Mouse (Mus musculus): Measurements from ENCODE around the gene Sbno2. TPM values are rescaled to one million over a fixed set of nuclear protein-coding genes. Genes with fewer than 3 reads are reported as not detected.

Sbno2 gene
- polyA plus RNA-seq, 1 experiment from 2014 or later: 16.2 TPM

DNA sequence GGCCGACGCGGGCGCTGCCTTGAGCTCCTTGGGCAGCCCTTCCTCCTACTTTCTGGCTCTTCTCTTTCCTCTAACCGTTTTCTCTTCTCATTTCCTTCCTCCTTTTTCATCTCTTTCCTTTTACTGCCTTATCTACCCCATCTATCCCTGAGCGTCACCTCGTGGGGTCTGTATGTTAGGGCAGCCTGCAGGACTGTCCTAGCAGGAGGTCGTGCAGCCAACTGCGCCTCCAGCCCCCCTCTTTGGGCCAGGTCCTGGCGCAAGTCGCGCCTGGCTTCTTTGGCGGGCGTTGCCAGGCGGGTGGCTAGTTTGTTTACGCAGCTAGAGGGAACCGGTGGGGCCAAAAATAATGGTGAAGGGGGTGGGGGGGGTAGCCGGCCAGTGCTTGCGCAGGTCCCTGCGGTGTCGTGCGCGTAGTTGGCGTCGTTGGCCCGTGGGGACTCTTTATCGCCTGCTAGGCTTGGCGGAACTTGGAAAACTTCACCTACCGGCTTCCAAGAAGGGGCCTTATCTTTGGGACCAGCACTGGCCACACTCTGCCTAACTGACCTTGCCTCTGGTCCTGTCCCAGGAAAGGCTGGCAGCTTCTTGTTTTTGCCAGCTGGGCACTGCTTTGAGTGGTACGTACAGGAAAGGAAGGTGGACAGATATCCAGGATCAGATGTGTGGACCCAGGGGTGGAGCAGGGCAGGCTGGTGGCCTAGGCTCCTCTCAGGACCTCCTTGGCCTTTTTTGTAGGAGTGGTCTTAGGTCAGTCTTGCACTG, 11.7 kb upstream of the Sbno2 start:
- Histone ChIP-seq H3K4me3 (replicated peaks) (peak overlapping the region; percentile 74), H3K4me1 (peaks cover 46% of the 10 kb centered on the region), H3K9ac (peak overlapping the region; percentile 92), H3K4me2 (peak overlapping the region; percentile 93), H3K36me3 (peaks cover 43% of the 10 kb centered on the region), H3K27me3 (no peaks in the 10 kb centered on the region), H3K9me3 (replicated peaks) (no peaks in the 10 kb centered on the region), H3K27ac (peak overlapping the region; percentile 48; the same call in 1 of the 2 replicates)
- no peak for ATAC-seq (replicated peaks; ENCODE audit: low FRiP score)
- WGBS: 4% methylated on average over 30 of the region's 30 CpGs

DNA sequence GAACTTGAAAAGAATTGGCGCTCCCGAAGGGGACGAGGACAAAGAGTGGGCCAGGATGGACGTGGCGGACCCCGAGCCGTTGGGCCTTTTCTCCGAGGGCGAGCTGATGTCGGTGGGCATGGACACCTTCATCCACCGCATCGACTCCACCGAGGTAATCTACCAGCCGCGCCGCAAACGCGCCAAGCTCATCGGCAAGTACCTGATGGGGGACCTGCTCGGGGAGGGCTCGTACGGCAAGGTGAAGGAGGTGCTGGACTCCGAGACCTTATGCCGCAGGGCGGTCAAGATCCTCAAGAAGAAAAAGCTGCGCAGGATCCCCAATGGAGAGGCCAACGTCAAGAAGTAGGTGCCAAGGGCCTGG, 11.2 kb upstream of the Sbno2 start:
- ATAC-seq (replicated peaks; ENCODE audit: low FRiP score): no peak
- Histone ChIP-seq H3K9ac (peak overlapping the region; percentile 92), H3K27ac (peak overlapping the region; percentile 48; the same call in 1 of the 2 replicates), H3K27me3 (no peaks in the 10 kb centered on the region), H3K36me3 (peaks cover 38% of the 10 kb centered on the region), H3K9me3 (replicated peaks) (no peaks in the 10 kb centered on the region), H3K4me3 (replicated peaks) (peak overlapping the region; percentile 74), H3K4me2 (peak overlapping the region; percentile 93), H3K4me1 (peaks cover 46% of the 10 kb centered on the region)
- under 1% methylated on average over 27 of the region's 27 CpGs for WGBS

DNA sequence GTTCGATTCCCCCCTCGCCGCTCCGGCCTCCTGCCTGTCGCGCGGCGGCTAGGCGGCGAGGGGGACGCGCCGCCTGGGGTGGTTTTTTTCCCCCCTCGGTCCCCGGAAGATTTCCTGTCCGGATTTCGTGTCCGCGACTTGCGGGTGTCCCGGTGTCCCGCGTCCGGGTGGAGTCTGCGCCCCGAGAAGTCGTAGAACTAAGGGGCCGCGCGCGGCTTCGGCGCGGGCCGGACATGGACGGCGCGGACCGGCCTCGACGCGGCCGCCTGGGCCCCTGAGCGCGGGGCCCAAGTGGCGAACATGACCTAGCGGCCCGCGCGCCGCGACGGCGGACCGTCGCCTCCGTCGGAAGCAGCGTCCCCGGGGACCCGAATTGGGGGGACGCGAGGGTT, 10.6 kb upstream of the Sbno2 start:
- Histone ChIP-seq H3K36me3 (peaks cover 32% of the 10 kb centered on the region), H3K9me3 (replicated peaks) (no peaks in the 10 kb centered on the region), H3K4me2 (peak overlapping the region; percentile 93), H3K4me3 (replicated peaks) (peak overlapping the region; percentile 74), H3K4me1 (peaks cover 46% of the 10 kb centered on the region), H3K9ac (peak overlapping the region; percentile 92), H3K27me3 (no peaks in the 10 kb centered on the region), H3K27ac (peak overlapping the region; percentile 90)
- no peak for ATAC-seq (replicated peaks; ENCODE audit: low FRiP score)
- under 1% methylated on average over 63 of the region's 63 CpGs for WGBS

DNA sequence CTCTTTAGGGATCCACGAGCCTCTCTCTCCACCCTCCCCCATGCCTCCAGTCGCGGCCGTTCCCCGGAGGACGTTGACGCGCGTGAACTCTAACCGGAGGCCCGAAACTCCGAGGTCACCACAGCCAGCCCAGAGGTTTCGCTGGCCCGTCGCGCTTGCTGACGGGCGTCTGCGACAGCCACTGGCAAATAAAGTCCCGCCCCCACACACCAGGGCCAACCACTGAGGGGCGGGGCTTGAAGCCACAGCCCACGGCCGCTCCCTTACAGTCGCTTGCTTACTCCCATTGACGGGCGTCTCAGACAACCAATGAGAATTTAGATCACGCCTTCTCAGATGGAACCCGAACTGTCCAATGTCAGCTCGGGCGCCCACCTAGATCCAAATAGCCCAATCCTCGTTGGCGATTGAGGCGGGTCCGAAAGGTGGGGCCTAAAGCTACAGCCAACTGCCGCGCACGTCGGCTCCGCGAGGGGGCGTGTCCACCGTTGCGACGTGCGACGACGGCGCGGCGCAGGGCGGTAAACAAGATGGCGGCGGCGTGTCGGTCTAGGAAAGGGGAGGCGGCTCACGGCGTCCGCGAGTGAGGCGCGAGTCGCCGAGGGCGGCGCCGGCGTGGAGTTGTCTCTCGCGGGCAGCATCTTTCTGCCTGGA, 10.0 kb upstream of the Sbno2 start, which contains the start of gene Stk11:
Gene Stk11 (plus strand): TSS at position 514 of the 654 bp plus-strand sequence.
- H3K9ac ChIP-seq: peak within 1 kb of the TSS; percentile 92
- H3K4me3 ChIP-seq (replicated peaks): peak within 1 kb of the TSS; percentile 74
- ATAC-seq (replicated peaks; ENCODE audit: low FRiP score): peak; percentile 98
- peaks cover 26% of the 10 kb centered on the region for H3K36me3 ChIP-seq
- no peaks in the 10 kb centered on the region for H3K27me3 ChIP-seq
- H3K4me2 ChIP-seq: peak within 1 kb of the TSS; percentile 93
- H3K9me3 ChIP-seq (replicated peaks): no peaks in the 10 kb centered on the region
- peaks cover 45% of the 10 kb centered on the region for H3K4me1 ChIP-seq
- peak within 1 kb of the TSS; percentile 94 for H3K27ac ChIP-seq
- under 1% methylated on average over 70 of the region's 70 CpGs for WGBS

- H3K4me3 ChIP-seq (replicated peaks): peak overlapping the region; percentile 74
- peak overlapping the region; percentile 65 for H3K9ac ChIP-seq
- H3K4me2 ChIP-seq: peak overlapping the region; percentile 93
- ATAC-seq (replicated peaks; ENCODE audit: low FRiP score): peak; percentile 57
- H3K27me3 ChIP-seq: no peaks in the 10 kb centered on the region
- peaks cover 18% of the 10 kb centered on the region for H3K36me3 ChIP-seq
- H3K27ac ChIP-seq: peak overlapping the region; percentile 94
- H3K9me3 ChIP-seq (replicated peaks): no peaks in the 10 kb centered on the region
- 2% methylated on average over 27 of the region's 27 CpGs for WGBS
- H3K4me1 ChIP-seq: peaks cover 38% of the 10 kb centered on the region
Observed at GRCm38 (mm10) chr10:80114341-80115284, 9.2 kb upstream of the Sbno2 start.

GRCm38 (mm10) chr10:80107678-80108077, 2.3 kb upstream of the Sbno2 start:
- Histone ChIP-seq H3K9me3 (replicated peaks) (no peaks in the 10 kb centered on the region), H3K4me3 (replicated peaks) (no peak overlapping the region), H3K27ac (0 out of 2 replicates have a peak overlapping the region, but pooled peaks have one; percentile 13), H3K4me1 (peaks cover 11% of the 10 kb centered on the region), H3K36me3 (no peaks in the 10 kb centered on the region), H3K27me3 (no peaks in the 10 kb centered on the region), H3K9ac (no peak overlapping the region), H3K4me2 (no peak overlapping the region)
- no peak for ATAC-seq (replicated peaks; ENCODE audit: low FRiP score)
- 46% methylated on average over 6 of the region's 6 CpGs for WGBS

- no peak overlapping the region for H3K4me2 ChIP-seq
- H3K36me3 ChIP-seq: no peaks in the 10 kb centered on the region
- H3K27me3 ChIP-seq: no peaks in the 10 kb centered on the region
- H3K27ac ChIP-seq: no peak overlapping the region
- H3K9me3 ChIP-seq (replicated peaks): no peaks in the 10 kb centered on the region
- peaks cover 24% of the 10 kb centered on the region for H3K4me1 ChIP-seq
- WGBS: 71% methylated on average over 5 of the region's 5 CpGs
- no peak overlapping the region for H3K4me3 ChIP-seq (replicated peaks)
- ATAC-seq (replicated peaks; ENCODE audit: low FRiP score): no peak
- H3K9ac ChIP-seq: no peak overlapping the region
Observed at GRCm38 (mm10) chr10:80105926-80106325, 555 bp upstream of the Sbno2 start.

- Histone ChIP-seq H3K4me1 (peaks cover 33% of the 10 kb centered on the region), H3K27ac (no peak overlapping the region), H3K27me3 (no peaks in the 10 kb centered on the region), H3K9ac (no peak overlapping the region), H3K4me2 (no peak overlapping the region), H3K4me3 (replicated peaks) (no peak overlapping the region), H3K9me3 (replicated peaks) (no peaks in the 10 kb centered on the region), H3K36me3 (no peaks in the 10 kb centered on the region)
- ATAC-seq (replicated peaks; ENCODE audit: low FRiP score): no peak
- 81% methylated on average over 3 of the region's 3 CpGs for WGBS
Observed at GRCm38 (mm10) chr10:80104181-80104580, 1.2 kb downstream of the Sbno2 start.

GRCm38 (mm10) chr10:80103032-80103431, 2.3 kb downstream of the Sbno2 start:
- WGBS: 87% methylated on average over 2 of the region's 2 CpGs
- peak overlapping the region; percentile 22; the same call in 1 of the 2 replicates for H3K27ac ChIP-seq
- ATAC-seq (replicated peaks; ENCODE audit: low FRiP score): no peak
- H3K27me3 ChIP-seq: no peaks in the 10 kb centered on the region
- H3K4me2 ChIP-seq: peak overlapping the region; percentile 89; the same call in 1 of the 2 replicates
- no peaks in the 10 kb centered on the region for H3K36me3 ChIP-seq
- H3K4me1 ChIP-seq: peaks cover 45% of the 10 kb centered on the region
- no peak overlapping the region for H3K9ac ChIP-seq
- peak overlapping the region; percentile 99; the same call in 1 of the 2 replicates for H3K4me3 ChIP-seq (replicated peaks)
- no peaks in the 10 kb centered on the region for H3K9me3 ChIP-seq (replicated peaks)

- Histone ChIP-seq H3K9ac (peak overlapping the region; percentile 89), H3K4me3 (replicated peaks) (peak overlapping the region; percentile 99), H3K27ac (peak overlapping the region; percentile 22; the same call in 1 of the 2 replicates), H3K4me2 (peak overlapping the region; percentile 89), H3K27me3 (no peaks in the 10 kb centered on the region), H3K9me3 (replicated peaks) (no peaks in the 10 kb centered on the region), H3K36me3 (no peaks in the 10 kb centered on the region), H3K4me1 (peaks cover 51% of the 10 kb centered on the region)
- peak; percentile 88 for ATAC-seq (replicated peaks; ENCODE audit: low FRiP score)
- 1% methylated on average over 59 of the region's 59 CpGs for WGBS
Observed at GRCm38 (mm10) chr10:80102216-80102915, 3.0 kb downstream of the Sbno2 start.

GRCm38 (mm10) chr10:80100982-80101381, 4.4 kb downstream of the Sbno2 start:
- Histone ChIP-seq H3K4me2 (peak overlapping the region; percentile 89), H3K36me3 (no peaks in the 10 kb centered on the region), H3K4me1 (peaks cover 65% of the 10 kb centered on the region), H3K9me3 (replicated peaks) (no peaks in the 10 kb centered on the region), H3K9ac (peak overlapping the region; percentile 16; the same call in 1 of the 2 replicates), H3K27me3 (no peaks in the 10 kb centered on the region), H3K27ac (peak overlapping the region; percentile 28; the same call in 1 of the 2 replicates), H3K4me3 (replicated peaks) (peak overlapping the region; percentile 99)
- WGBS: 29% methylated on average over 11 of the region's 11 CpGs
- peak; percentile 22; the same call in 1 of the 2 replicates for ATAC-seq (replicated peaks; ENCODE audit: low FRiP score)

All from kidney, embryonic 15.5 days (tissue).